9 mouse cellular contexts compared by ENCODE assay signal in the genomic region with DNA sequence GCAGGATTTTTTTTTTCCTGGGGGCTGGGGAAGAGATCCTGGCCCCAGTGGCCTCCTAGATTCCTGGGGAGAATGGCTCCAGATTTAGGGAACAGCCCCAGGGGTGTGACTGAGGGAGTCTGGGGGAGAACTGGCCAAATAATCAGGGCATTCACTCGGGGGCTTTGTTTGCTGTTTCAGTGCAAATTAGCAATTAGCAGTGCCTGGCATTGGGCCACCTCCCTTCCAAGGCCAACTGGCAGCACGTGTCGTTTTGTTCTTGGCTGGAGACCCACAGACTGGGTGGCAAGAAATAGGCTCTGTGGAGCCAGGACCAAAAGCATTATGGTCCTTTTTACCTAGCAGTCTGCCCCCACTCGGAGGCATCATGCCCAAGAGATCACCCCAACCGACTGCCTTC. TPM values are rescaled to one million over a fixed set of nuclear protein-coding genes. Genes with fewer than 3 reads are reported as not detected.
DNase-seq lines count a peak whose midpoint lies in the region.
"Had no signal": no experiment of that assay in that cellular context is flagged by ENCODE, and none has a peak within 500 bp of the region (broad histone marks: within the 10 kb centered on the region; RNA-seq: fewer than 3 reads in every experiment).

No protein-coding gene starts in this region.

- intact Hi-C loops in gastrocnemius, postnatal 36 days (cut with DNase I), result no loop called here

- peak; percentile 21 for DNase-seq in ovary, postnatal 10 days (ENCODE audit: low spot score)
- DNase-seq in ovary, adult 18-20 months (ENCODE audit: low spot score), result no peak
- peak; percentile 53 to 84 for DNase-seq in frontal cortex, adult 2 months (ENCODE audit: extremely low spot score in 1 of 2, low spot score in 1 of 2)
- DNase-seq in left cerebral cortex, adult 11 months (ENCODE audit: low spot score), result peak; percentile 53
- peak; percentile 94 for DNase-seq in retina, postnatal 1 day
- DNase-seq in embryo, embryonic 9.5 days (ENCODE audit: extremely low spot score), result no peak
- no peak for DNase-seq in spleen, postnatal 4 days (ENCODE audit: low spot score in 2 of 2)
- no peak for DNase-seq in gastrocnemius, postnatal 36 days

RNA-seq across cellular contexts. Expression of a gene that starts 33.7 kb away (rescaled TPM):
- 0.78 and 1.3 TPM in 2 replicates for polyA plus RNA-seq in frontal cortex, adult 2 months (2012; rRNA removed)
- total RNA-seq in gastrocnemius, postnatal 36 days (2021), result 1 to 10 TPM; 1.5 to 3.5 TPM

RNA-seq across cellular contexts. Expression of a gene that starts 52.1 kb away (rescaled TPM):
- polyA plus RNA-seq in frontal cortex, adult 2 months (2012; rRNA removed), result 1.8 TPM in 2 replicates
- not detected for total RNA-seq in gastrocnemius, postnatal 36 days (2021)

RNA-seq across cellular contexts. Expression of a gene that starts 55.4 kb away (rescaled TPM):
- polyA plus RNA-seq in frontal cortex, adult 2 months (2012; rRNA removed), result 2.7 and 3.9 TPM in 2 replicates
- total RNA-seq in gastrocnemius, postnatal 36 days (2021), result 1 to 10 TPM; 1.7 to 2.1 TPM
- polyA plus RNA-seq: testis, adult 2 months had no signal

Comparison
In these comparisons a context has a peak if more than half of its experiments do, and no peak if none do; other contexts are left out.
1. DNase-seq: peak in ovary, postnatal 10 days (single experiment), frontal cortex, adult 2 months (2 of 2), left cerebral cortex, adult 11 months (single experiment) and retina, postnatal 1 day (single experiment); none in ovary, adult 18-20 months (single experiment), embryo, embryonic 9.5 days (single experiment), spleen, postnatal 4 days (0 of 2) and gastrocnemius, postnatal 36 days (0 of 2).